Mouse (Mus musculus) neutrophil, adult 83 days (primary cell): Measurements from ENCODE around the gene D5Ertd579e. TPM values are rescaled to one million over a fixed set of nuclear protein-coding genes. Genes with fewer than 3 reads are reported as not detected.

ENCODE experiments used
- total RNA-seq, 2 experiments: library from RNA; stranded (reverse); gene quantifications; one replicate each; pipeline ENCODE4 v1.2.4; 2023

Gene D5Ertd579e
- total RNA-seq = 10 to 100 TPM; 21.8 to 25.5 TPM

GRCm38 (mm10) chr5:36695461-36696231 is at the start of gene D5Ertd579e:
Gene D5Ertd579e, minus strand, starts transcription at chr5:36696024.

GRCm38 (mm10) chr5:36593176-36593575 is 102.6 kb downstream of the D5Ertd579e start, which contains the start of gene Tbc1d14:
Gene Tbc1d14, minus strand, starts transcription at chr5:36593276.

Other genes starting within 250 kb of the D5Ertd579e start
- 10 to 100 TPM; 14.9 to 16.4 TPM for gene Grpel1, start 231.0 kb downstream of the D5Ertd579e start, total RNA-seq
- 10 to 100 TPM; 12.8 to 13.6 TPM for gene Tada2b, start 211.7 kb downstream of the D5Ertd579e start, total RNA-seq
- gene Ccdc96, start 211.4 kb downstream of the D5Ertd579e start, total RNA-seq = 1 to 10 TPM; 2.1 to 3.7 TPM
- gene Tbc1d14, start 102.7 kb downstream of the D5Ertd579e start, total RNA-seq = 10 to 100 TPM; 67.0 to 77.9 TPM
- gene Bloc1s4, start 52.6 kb upstream of the D5Ertd579e start, total RNA-seq = 10 to 100 TPM; 12.5 to 14.9 TPM
- gene Mrfap1, start 100.7 kb upstream of the D5Ertd579e start, total RNA-seq = 100 to 1,000 TPM; 134 to 142 TPM
- gene Man2b2, start 134.6 kb upstream of the D5Ertd579e start, total RNA-seq = 10 to 100 TPM; 42.7 to 44.0 TPM
- gene Ppp2r2c, start 172.5 kb upstream of the D5Ertd579e start, total RNA-seq = not detected